Mouse (Mus musculus) ES-E14 (cell line): ENCODE data around the gene Aldh8a1.

ENCODE experiments used
- CHD2 ChIP-seq: IDR thresholded peaks from 2 replicates; pipeline ENCODE4 v1.6.1; 2014; ENCODE audit warnings: mild to moderate bottlenecking, low read depth, low read length, inconsistent platforms
- ZNF384 ChIP-seq: IDR thresholded peaks from 2 replicates; pipeline ENCODE4 v1.6.1; 2012; ENCODE audit warnings: low read depth, low read length, inconsistent platforms

DNA sequence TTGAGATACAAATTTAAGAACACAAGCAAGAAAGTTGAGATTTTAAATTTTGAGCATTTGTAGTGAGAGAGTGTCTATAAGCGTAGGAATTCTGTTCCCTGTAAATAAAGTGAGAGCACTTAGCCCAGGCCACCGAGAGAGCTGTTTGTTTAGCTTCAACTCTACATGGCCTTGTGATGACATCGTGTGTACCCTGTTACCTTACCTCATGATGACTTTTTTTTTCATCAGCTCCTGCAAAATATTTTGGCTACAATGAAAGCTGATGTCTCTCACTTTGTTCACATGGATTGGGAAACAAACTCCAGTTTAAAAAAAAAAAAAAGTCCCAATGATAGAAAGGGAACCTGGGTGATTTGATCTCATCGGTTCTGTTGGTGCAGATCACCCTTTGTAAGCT, 64.6 kb downstream of the Aldh8a1 start:
- TF ChIP-seq ZNF384 (no peak), CHD2 (no peak)
